Mouse (Mus musculus): ENCODE results near the gene Fxyd3. TPM values are rescaled to one million over a fixed set of nuclear protein-coding genes. Genes with fewer than 3 reads are reported as not detected.

The Fxyd3 gene
- polyA plus RNA-seq, 1 experiment, result 0.64 TPM

DNA sequence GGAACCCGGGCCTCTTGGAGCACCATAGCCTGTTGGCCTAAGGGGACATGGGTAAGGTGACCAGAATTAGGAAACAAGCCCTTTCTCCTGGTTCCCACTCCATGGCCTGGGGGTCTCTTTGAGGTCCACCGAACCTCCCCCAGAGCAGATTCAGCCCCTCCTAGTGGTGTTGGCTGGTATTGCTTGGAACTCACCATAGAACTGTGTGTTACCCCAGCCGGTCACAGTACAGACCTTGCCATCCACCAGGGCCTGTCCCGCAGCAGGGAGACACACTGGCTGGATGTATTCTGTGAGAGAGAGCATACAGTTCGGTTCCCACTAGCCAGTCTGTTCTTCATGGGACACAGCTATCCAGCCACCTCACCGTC, 23.1 kb upstream of the Fxyd3 start:
- H3K36me3 ChIP-seq (ENCODE audit: control insufficient read depth, insufficient read depth, low read length), result no peaks in the 10 kb centered on the region
- no peaks in the 10 kb centered on the region for H3K27me3 ChIP-seq (ENCODE audit: control insufficient read depth, insufficient read depth, low read length)
- H3K4me3 ChIP-seq (ENCODE audit: control insufficient read depth, low read depth, low read length), result no peak overlapping the region; the same call in 1 of the 2 replicates
- no peak for TF ChIP-seq POLR2A (IDR thresholded peaks at IDR 0.05; ENCODE audit: control insufficient read depth, low read depth, low read length)
- no peak; the same call in 1 of the 2 replicates for TF ChIP-seq CTCF (IDR thresholded peaks at IDR 0.05; ENCODE audit: control insufficient read depth, insufficient read depth, insufficient replicate concordance, low read depth, low read length)
- H3K4me1 ChIP-seq (ENCODE audit: control insufficient read depth, insufficient read depth, low read length), result no peaks in the 10 kb centered on the region; the same call in 1 of the 2 replicates
- H3K27ac ChIP-seq (ENCODE audit: control insufficient read depth, insufficient read depth, low read depth, low read length), result no peak overlapping the region

DNA sequence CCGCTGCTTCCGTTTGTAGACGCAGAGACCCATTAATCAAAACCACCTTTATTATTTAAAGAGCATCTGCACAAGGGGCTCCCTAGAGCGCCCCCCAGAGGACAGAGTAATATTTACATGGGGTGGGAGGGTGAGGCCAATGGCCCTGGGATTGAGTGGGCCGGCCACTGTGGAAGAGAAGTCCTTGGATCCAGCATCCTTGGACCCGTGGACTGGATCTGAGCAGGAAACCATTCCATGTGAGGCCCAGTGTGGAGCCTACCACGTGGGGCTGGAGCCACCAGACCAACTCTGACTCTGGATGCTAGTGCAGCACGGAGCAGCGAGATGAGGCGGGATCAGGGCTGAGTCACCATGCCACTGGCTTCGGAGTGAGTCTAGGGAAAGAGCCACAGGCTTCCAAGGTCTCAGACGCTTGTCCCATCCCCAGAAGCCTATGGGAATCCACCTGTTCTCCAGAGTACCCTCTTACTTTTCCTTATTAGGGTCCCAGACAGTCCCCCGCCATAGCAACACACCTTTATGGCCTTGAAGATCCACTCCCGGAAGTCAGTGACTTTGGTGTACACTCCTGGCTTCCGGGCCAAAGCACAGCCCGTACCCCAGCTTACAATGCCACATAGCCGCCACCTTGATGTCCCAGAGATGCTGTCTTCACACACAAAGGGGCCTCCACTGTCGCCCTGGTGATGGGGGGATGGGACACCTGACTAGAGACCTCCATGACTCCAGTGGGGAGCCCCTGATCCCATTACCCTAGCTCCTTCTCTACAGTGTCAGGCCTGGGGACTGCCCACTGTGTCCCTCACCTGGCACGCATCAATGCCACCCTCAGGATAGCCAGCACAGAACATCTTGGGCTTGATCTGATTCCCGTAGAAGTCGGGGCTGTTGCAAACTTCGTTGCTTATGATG, 22.4 kb upstream of the Fxyd3 start:
- no peaks in the 10 kb centered on the region for H3K27me3 ChIP-seq (ENCODE audit: control insufficient read depth, insufficient read depth, low read length)
- peak overlapping the region; percentile 54 for H3K4me3 ChIP-seq (ENCODE audit: control insufficient read depth, low read depth, low read length)
- H3K4me1 ChIP-seq (ENCODE audit: control insufficient read depth, insufficient read depth, low read length), result no peaks in the 10 kb centered on the region; the same call in 1 of the 2 replicates
- H3K27ac ChIP-seq (ENCODE audit: control insufficient read depth, insufficient read depth, low read depth, low read length), result no peak overlapping the region
- no peak for TF ChIP-seq POLR2A (IDR thresholded peaks at IDR 0.05; ENCODE audit: control insufficient read depth, low read depth, low read length)
- peak; percentile 41; the same call in 1 of the 2 replicates for TF ChIP-seq CTCF (IDR thresholded peaks at IDR 0.05; ENCODE audit: control insufficient read depth, insufficient read depth, insufficient replicate concordance, low read depth, low read length)
- no peaks in the 10 kb centered on the region for H3K36me3 ChIP-seq (ENCODE audit: control insufficient read depth, insufficient read depth, low read length)

DNA sequence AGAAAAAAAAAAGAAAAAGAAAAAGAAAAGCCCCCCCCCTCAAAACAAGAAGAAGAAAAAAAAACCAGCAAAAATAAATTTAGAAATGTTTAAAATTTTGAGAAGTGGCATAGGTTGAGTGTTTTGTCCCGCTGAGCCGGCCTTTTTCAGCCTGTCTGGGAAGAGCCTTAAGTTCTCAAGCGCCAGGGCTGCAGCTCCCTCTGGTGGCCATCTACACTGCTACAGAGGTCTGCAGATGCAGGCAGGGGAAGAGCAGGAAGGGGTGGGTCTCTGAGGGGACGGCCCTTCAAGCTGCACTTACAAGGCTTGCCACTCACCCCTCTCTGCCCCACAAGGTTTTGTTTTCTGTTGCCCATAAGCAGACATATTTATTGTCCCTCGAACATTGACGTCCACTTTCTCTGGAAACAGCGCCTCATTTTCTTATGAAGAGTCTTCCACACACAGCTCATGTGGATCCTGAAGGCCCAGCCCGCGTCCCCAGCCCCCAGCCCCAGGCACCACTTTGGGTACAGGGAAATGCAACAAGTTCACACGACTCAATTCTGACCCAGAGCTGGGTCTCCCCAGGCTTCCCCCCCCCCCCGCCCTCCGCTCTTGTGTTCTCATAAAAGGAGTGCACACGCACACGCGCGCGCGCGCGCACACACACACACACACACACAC, 21.2 kb upstream of the Fxyd3 start:
- Histone ChIP-seq H3K27me3 (ENCODE audit: control insufficient read depth, insufficient read depth, low read length) (no peaks in the 10 kb centered on the region), H3K36me3 (ENCODE audit: control insufficient read depth, insufficient read depth, low read length) (no peaks in the 10 kb centered on the region), H3K27ac (ENCODE audit: control insufficient read depth, insufficient read depth, low read depth, low read length) (no peak overlapping the region), H3K4me3 (ENCODE audit: control insufficient read depth, low read depth, low read length) (peak overlapping the region; percentile 73), H3K4me1 (ENCODE audit: control insufficient read depth, insufficient read depth, low read length) (no peaks in the 10 kb centered on the region; the same call in 1 of the 2 replicates)
- TF ChIP-seq POLR2A (IDR thresholded peaks at IDR 0.05; ENCODE audit: control insufficient read depth, low read depth, low read length), result no peak
- TF ChIP-seq CTCF (IDR thresholded peaks at IDR 0.05; ENCODE audit: control insufficient read depth, insufficient read depth, insufficient replicate concordance, low read depth, low read length), result peak; percentile 84

GRCm38 (mm10) chr7:31096892-31097564, 20.5 kb upstream of the Fxyd3 start:
- no peaks in the 10 kb centered on the region for H3K27me3 ChIP-seq (ENCODE audit: control insufficient read depth, insufficient read depth, low read length)
- H3K4me3 ChIP-seq (ENCODE audit: control insufficient read depth, low read depth, low read length), result peak overlapping the region; percentile 4
- no peaks in the 10 kb centered on the region; the same call in 1 of the 2 replicates for H3K4me1 ChIP-seq (ENCODE audit: control insufficient read depth, insufficient read depth, low read length)
- TF ChIP-seq CTCF (IDR thresholded peaks at IDR 0.05; ENCODE audit: control insufficient read depth, insufficient read depth, insufficient replicate concordance, low read depth, low read length), result no peak
- TF ChIP-seq POLR2A (IDR thresholded peaks at IDR 0.05; ENCODE audit: control insufficient read depth, low read depth, low read length), result no peak
- H3K27ac ChIP-seq (ENCODE audit: control insufficient read depth, insufficient read depth, low read depth, low read length), result no peak overlapping the region
- no peaks in the 10 kb centered on the region for H3K36me3 ChIP-seq (ENCODE audit: control insufficient read depth, insufficient read depth, low read length)

GRCm38 (mm10) chr7:31094774-31095501, 18.4 kb upstream of the Fxyd3 start:
- no peak overlapping the region for H3K27ac ChIP-seq (ENCODE audit: control insufficient read depth, insufficient read depth, low read depth, low read length)
- H3K4me3 ChIP-seq (ENCODE audit: control insufficient read depth, low read depth, low read length), result no peak overlapping the region
- TF ChIP-seq POLR2A (IDR thresholded peaks at IDR 0.05; ENCODE audit: control insufficient read depth, low read depth, low read length) (no peak), CTCF (IDR thresholded peaks at IDR 0.05; ENCODE audit: control insufficient read depth, insufficient read depth, insufficient replicate concordance, low read depth, low read length) (no peak)
- no peaks in the 10 kb centered on the region for H3K27me3 ChIP-seq (ENCODE audit: control insufficient read depth, insufficient read depth, low read length)
- H3K36me3 ChIP-seq (ENCODE audit: control insufficient read depth, insufficient read depth, low read length), result no peaks in the 10 kb centered on the region
- H3K4me1 ChIP-seq (ENCODE audit: control insufficient read depth, insufficient read depth, low read length), result no peaks in the 10 kb centered on the region; the same call in 1 of the 2 replicates

GRCm38 (mm10) chr7:31089721-31090120, 13.2 kb upstream of the Fxyd3 start:
- H3K4me1 ChIP-seq (ENCODE audit: control insufficient read depth, insufficient read depth, low read length), result no peaks in the 10 kb centered on the region; the same call in 1 of the 2 replicates
- no peak for TF ChIP-seq POLR2A (IDR thresholded peaks at IDR 0.05; ENCODE audit: control insufficient read depth, low read depth, low read length)
- no peak overlapping the region for H3K27ac ChIP-seq (ENCODE audit: control insufficient read depth, insufficient read depth, low read depth, low read length)
- no peak overlapping the region for H3K4me3 ChIP-seq (ENCODE audit: control insufficient read depth, low read depth, low read length)
- H3K36me3 ChIP-seq (ENCODE audit: control insufficient read depth, insufficient read depth, low read length), result no peaks in the 10 kb centered on the region
- H3K27me3 ChIP-seq (ENCODE audit: control insufficient read depth, insufficient read depth, low read length), result no peaks in the 10 kb centered on the region

Measured in testis, adult 2 months (tissue).